8 mouse cellular contexts compared by ENCODE assay signal in the genomic region with DNA sequence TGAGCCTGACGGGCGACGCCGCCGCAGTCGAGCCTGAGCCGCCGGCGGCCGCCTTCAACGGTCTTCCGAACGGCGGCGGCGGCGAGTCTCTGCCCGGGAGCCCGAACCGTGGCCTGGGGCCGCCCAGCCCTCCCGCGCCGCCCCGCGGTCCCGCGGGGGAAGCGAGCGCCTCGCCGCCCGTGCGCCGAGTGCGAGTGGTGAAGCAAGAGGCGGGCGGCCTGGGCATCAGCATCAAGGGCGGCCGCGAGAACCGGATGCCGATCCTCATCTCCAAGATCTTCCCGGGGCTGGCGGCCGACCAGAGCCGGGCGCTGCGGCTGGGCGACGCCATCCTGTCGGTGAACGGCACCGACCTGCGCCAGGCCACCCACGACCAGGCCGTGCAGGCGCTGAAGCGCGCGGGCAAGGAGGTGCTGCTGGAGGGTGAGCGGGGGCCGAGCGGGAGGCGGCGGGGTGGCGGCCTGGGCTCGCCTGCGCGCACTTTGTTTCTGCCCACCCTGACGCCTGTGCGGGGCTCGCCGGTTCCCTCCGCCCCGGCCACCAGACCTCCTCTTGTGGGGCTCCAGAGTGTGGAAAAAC. TPM values are rescaled to one million over a fixed set of nuclear protein-coding genes. Genes with fewer than 3 reads are reported as not detected.
DNase-seq lines count a peak whose midpoint lies in the region; ATAC-seq lines count a peak whose summit lies in the region.

No protein-coding gene starts in this region.

- H3K36me3 ChIP-seq in liver, embryonic 11.5 days (ENCODE audit: control insufficient read depth, insufficient read depth, low read length) = no peaks in the 10 kb centered on the region

- ATAC-seq in frontal cortex, adult (ENCODE audit: low TSS enrichment) = peak; percentile 33
- ATAC-seq in liver, embryonic 11.5 days (replicated peaks; ENCODE audit: low FRiP score) = peak; percentile 59
- ATAC-seq in monocyte, adult 5-6 weeks (replicated peaks; ENCODE audit: insufficient number of reproducible peaks, low FRiP score, low TSS enrichment, poor library complexity, severe bottlenecking) = 0 out of 2 replicates have a peak, but pooled peaks have one; percentile 3

- under 1% methylated on average over 63 of the region's 76 CpGs for WGBS in liver, embryonic 11.5 days

- peak overlapping the region; percentile 85 for H3K4me2 ChIP-seq in liver, embryonic 11.5 days

- H3K4me3 ChIP-seq in liver, embryonic 11.5 days (ENCODE audit: low read depth, low read length) = peak overlapping the region; percentile 78

- H3K9ac ChIP-seq in liver, embryonic 11.5 days (ENCODE audit: low read depth, low read length) = peak overlapping the region; percentile 77

- no peaks in the 10 kb centered on the region for H3K9me3 ChIP-seq in liver, embryonic 11.5 days (ENCODE audit: control insufficient read depth, low read length)

- H3K4me1 ChIP-seq in liver, embryonic 11.5 days (replicated peaks; ENCODE audit: control insufficient read depth, insufficient read depth, low read length) = peaks cover 20% of the 10 kb centered on the region

- DNase-seq in frontal cortex, postnatal 36 days (ENCODE audit: low spot score in 2 of 2) = no peak
- DNase-seq in cerebellum, postnatal 25 days = peak; percentile 77
- peak; percentile 38 to 63 for DNase-seq in gastrocnemius, postnatal 4 days (ENCODE audit: low spot score in 2 of 2)
- DNase-seq in kidney, adult 18-20 months = peak; percentile 75
- peak; percentile 69 for DNase-seq in liver, embryonic 11.5 days (ENCODE audit: low spot score)
- peak; percentile 24 to 76 for DNase-seq in spleen, postnatal 4 days (ENCODE audit: low spot score in 2 of 2)

- peaks cover 8% of the 10 kb centered on the region; the same call in 1 of the 2 replicates for H3K27me3 ChIP-seq in liver, embryonic 11.5 days (replicated peaks; ENCODE audit: control insufficient read depth, insufficient read depth, low read length)

- peak overlapping the region; percentile 72; the same call in 1 of the 2 replicates for H3K27ac ChIP-seq in liver, embryonic 11.5 days (ENCODE audit: low read depth, low read length)

RNA-seq across cellular contexts. Expression of a gene that starts 0.4 kb away (rescaled TPM):
- total RNA-seq in gastrocnemius, postnatal 4 days (2021) = 10 to 100 TPM; 32.7 to 38.7 TPM
- polyA plus RNA-seq in liver, embryonic 11.5 days (2014; fragmentation: Nextera tagmentation; extraction: Ambion mirVana) = 4.2 and 4.9 TPM in 2 replicates
- total RNA-seq in monocyte, adult 5-6 weeks (2017) = 11.4 to 17.9 TPM (median 13.6 TPM) in 3 replicates

RNA-seq across cellular contexts. Expression of a gene that starts 42.6 kb away (rescaled TPM):
- total RNA-seq in gastrocnemius, postnatal 4 days (2021) = 10 to 100 TPM; 20.5 to 25.4 TPM
- polyA plus RNA-seq in liver, embryonic 11.5 days (2014; fragmentation: Nextera tagmentation; extraction: Ambion mirVana) = 111 and 120 TPM in 2 replicates
- total RNA-seq in monocyte, adult 5-6 weeks (2017) = 11.8 to 14.7 TPM (median 13.0 TPM) in 3 replicates

Comparison
In these comparisons a context has a peak if more than half of its experiments do, and no peak if none do; other contexts are left out.
1. ATAC-seq: peak in every context shown above with its lines; median percentile 59 in liver, embryonic 11.5 days; 33 in frontal cortex, adult; 3 in monocyte, adult 5-6 weeks.
2. DNase-seq: peak in cerebellum, postnatal 25 days (2 of 2), gastrocnemius, postnatal 4 days (2 of 2), kidney, adult 18-20 months (single experiment), liver, embryonic 11.5 days (single experiment) and spleen, postnatal 4 days (2 of 2); none in frontal cortex, postnatal 36 days (0 of 2).